Mouse (Mus musculus) frontal cortex, adult (tissue): ENCODE results near the gene Ephb2.

Experiments
- ATAC-seq: cut with Nextera tagmentation; 2 replicates; pipeline ENCODE4 v1.9.2; 2017; ENCODE audit warnings: mild to moderate bottlenecking, moderate library complexity, mixed read lengths; ENCODE audit not compliant: low TSS enrichment

The Ephb2 gene

GRCm38 (mm10) chr4:136836387-136836931, 671 bp upstream of the Ephb2 start:
- ATAC-seq = peak; percentile 41

DNA sequence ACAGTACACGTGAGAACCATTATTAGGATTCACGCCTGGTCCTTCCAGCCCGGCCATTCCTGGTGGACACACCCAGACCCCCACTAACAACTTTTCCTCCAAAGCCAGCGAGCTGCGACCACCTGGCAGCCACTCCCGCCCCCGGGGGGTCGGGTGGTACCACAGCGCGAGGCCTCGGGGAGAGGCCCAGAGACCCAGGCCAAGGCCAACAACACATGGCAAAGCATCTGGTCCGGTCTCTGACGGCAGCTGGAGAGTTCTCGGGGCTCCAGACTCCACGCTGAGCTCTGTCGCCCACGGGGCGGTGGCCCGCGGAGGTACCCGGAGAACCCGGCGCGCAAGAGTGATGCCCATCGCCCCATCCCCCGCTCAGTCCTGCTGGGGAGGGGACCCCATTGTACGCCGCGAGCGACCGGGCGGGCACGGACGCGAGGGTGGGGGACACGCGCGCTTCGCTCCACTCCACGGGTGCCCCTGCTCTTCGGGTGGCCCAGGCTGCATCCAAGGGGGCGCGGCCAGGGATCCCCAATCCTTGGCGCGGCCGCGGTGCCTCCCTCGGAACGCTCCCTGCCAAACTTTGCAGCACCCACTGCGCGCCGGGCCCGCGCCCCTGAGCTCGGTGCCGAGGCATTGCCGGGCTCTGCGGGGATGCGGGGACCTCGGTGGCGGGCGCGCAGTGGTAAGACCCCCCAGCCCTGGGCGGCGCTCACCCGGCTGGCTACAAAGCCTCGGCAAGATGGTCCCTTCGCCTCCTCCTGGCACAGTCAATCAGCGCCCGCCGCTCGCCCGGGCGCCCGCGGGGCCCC, 770 bp downstream of the Ephb2 start:
- ATAC-seq = peak; percentile 29; the same call in 1 of the 2 replicates

DNA sequence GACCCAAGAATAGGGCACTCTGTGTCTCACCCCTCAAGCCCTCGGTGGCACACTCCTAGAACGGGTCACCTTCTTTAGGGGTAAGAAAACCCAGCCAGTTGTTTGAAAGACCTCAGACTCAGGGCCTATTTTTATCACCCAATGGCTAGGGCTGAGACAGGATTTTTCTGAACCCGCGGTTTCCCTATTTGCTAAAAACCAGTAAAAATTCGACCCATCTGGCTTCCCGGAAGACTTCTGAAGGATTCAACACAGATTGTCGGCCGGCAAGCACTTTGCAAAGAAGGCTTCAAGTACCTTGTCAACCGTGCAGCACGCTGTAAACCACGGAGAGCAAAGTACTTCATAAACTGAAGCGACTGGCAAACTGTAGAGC, 1.4 kb downstream of the Ephb2 start:
- no peak for ATAC-seq

DNA sequence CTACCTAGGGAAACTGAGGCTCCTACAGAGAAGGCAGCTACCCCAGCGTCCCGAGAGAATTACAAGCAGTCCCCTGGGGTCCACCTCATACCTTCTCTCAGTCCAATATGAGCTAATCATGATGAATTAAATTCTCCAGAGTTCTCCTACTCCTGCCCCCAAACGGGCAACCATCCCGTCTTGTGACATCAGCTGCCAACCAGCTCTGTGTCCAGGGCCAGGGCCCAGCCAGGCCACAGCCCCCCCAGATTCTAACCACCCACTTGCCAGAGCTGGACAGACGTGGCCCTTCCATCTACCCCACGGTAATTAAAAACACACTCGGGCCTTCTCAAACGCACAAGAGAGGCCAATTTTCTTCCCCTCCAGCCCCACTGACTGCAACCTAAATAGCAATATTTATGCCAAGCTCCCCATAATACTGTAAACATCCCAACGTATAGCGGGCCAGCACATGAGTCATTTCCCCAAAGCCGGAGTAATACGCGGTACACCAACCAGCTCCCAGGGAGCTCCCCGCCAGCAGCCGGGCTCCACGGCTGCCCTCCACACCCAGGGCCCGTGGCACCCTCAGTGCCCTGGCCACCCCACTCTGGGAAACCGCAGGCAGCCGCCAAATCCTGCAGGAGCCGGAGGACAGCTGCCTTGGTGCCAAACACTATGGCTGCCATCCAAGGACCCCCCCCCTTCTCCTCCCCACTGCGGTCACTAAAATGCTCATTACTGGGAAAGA, 2.0 kb downstream of the Ephb2 start:
- ATAC-seq = no peak

- ATAC-seq = no peak
Measured at GRCm38 (mm10) chr4:136832559-136833232, 3.1 kb downstream of the Ephb2 start.

DNA sequence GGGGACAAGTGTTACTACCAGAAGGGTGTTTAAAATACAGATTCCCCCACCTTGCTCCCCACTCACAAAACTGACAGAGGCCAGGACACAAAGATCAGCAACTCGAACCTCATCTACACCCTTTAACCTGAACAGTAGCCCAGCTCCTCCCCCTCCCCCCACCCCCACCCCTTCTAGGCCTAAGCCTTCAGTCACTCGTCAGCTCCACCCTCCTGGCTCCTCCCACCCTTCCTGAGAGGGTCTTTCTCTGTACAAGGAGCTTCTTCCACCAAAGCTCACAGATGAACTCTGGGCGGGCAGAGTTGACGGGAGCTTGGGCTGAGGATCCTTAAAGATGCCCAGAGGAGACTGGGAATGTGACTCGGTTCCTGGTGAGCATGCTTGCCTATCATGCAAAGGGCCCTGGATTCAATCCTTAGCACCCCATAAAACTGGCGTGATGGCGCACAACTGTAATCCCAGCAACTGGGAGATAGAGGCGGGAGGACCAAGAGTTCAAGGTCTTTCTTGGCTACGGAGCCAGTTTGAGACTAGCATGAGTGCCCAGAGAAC, 5.4 kb downstream of the Ephb2 start:
- ATAC-seq = no peak

DNA sequence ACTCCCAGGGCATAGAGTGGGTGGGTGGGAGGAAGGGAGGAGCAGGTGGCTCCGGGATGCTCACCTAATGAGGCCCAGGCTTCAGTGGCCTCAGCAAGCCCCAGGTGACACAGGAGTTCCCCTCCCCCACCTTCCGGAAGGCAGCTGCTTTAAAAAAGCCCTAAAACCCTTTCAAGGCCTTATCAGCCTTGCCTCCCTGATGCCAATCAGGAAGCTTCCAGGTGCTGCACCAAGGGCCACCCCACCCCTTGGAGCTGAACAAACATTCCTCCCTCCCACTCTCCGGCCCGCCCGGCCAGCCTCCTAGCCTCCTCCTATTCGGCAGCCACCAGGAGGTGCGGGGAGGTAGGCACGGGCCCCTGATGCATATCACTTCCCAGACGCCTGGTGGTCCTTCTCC, 6.0 kb downstream of the Ephb2 start:
- ATAC-seq = no peak

GRCm38 (mm10) chr4:136828664-136829569, 6.9 kb downstream of the Ephb2 start:
- ATAC-seq = no peak

DNA sequence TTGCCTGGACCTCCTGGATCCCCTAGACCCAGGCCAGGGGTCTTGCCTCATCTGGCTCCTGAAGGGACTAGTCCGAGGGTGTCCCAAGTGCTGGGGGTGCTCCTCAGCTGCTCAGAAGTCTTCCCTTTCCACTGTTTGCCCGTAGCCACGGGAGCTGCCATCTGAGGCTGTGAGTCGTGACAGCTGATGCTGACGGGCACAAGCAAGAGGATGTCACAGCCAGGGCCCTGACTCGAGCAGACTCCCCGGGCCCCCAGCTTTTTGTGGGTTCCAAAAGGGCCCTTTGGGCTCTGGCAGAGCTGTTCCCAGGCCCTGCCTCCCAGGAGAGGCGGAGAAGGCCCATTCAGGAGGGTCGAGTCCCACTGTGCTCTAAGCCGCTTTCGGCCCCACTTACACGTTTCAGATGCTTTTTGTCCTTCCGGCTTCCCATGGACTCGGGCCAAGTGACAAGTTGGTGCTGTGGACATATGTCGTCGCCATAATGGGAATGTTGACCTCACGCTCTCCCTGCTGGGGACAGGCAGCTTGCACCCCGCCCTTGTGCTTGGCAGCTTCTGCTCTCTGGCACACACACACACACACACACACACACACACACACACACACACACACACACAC, 10.7 kb downstream of the Ephb2 start:
- ATAC-seq = no peak

DNA sequence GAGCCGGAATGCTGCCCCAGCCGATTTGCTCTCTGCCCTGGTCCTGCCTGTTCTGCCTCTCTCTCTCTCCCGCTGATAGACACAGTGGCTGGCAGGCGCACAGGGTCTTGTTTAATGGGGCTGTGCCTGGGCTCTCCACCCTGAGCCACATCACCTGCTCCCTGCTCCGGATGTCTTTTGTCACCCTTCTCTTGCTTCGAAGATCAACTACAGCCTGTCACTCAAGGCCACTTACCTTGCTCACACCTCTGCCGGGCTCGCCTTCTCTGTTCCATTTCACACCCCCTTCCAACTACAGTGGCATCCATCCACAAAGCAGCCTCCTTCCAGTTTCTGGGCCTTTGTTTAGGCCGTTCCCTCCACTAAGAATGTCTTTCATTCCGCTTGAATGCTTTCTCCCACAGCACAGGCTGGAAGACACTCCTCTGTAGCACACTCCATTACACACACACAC, 15.7 kb downstream of the Ephb2 start:
- no peak for ATAC-seq

DNA sequence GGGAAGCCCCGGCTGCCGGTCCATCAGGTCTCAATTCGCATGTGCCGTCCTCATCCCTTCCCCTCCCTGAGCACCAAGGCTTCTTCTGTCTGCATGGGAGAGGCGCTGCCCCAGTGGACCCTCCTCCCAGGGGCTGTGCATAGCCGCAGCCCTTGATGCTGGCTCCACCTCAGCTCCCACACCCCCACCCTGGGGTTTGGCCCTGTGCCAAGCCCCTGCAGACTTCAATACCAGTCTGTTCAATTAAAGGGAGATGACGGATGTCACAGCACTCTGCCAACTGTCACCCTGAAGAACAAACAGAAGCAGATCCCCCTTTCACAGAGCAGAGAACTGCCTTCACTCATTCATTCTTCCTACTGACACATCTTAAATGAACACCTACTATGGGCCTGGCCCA, 19.1 kb downstream of the Ephb2 start:
- no peak for ATAC-seq

DNA sequence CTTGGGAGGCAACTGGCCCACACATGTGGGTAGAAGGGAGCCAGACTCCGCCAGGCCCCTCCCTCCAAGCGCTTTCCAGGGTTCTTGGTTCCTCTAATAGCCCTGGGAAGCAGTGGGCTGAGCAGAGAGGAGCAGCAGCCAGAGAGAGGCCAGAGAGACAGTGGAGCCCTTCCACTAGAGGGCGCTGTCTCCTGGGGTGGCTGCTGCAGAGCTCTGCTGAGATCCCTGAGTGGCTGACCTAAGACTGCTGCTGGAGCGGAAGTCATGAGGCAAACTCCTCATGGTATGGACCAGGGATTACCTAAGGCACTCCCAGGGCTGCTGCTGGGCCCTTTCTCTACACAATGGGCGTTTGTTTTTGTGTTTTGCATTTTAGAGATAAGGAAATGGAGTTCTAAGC, 20.4 kb downstream of the Ephb2 start:
- ATAC-seq = 0 out of 2 replicates have a peak, but pooled peaks have one; percentile 52

- no peak for ATAC-seq
Measured at GRCm38 (mm10) chr4:136812543-136812942, 23.2 kb downstream of the Ephb2 start.

DNA sequence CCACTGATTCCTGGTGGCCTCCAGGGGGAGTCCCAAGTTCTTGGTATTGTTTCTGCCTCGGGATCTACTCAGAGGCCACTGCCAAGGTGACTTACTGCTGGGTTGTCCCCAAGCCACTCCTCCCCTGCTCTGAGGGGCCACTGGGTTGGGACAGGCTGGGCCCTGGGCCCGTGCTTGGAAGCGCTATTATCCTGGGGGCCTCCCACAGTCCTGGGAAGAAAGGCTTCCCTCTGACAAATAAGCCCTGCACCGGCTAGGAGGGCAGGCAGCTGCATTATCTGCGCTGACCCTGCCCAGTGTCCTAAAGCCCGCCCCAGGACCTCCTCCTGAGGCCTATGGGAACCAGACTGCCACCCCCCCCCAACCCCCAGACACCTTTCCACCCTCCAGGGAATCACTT, 24.2 kb downstream of the Ephb2 start:
- ATAC-seq = no peak

DNA sequence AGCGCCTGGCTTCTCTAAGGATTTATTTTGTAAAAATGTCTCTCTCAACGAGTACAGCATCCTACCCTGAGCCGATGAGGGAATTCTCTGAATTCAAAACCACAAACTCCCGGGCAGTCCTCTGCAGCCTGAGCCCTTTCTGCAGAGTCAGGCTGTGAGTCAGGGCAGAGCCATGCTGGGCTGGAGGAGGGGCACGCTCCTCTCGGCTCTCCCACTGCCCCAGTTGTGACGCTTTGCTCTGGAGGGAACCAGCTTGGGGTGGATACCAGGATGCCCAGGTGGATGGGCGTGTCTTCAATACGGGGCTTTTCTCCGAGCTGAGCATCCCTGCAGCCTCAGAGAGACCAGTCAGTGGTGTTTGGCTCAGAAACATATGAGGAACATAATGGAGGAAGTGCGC, 27.3 kb downstream of the Ephb2 start:
- no peak for ATAC-seq

DNA sequence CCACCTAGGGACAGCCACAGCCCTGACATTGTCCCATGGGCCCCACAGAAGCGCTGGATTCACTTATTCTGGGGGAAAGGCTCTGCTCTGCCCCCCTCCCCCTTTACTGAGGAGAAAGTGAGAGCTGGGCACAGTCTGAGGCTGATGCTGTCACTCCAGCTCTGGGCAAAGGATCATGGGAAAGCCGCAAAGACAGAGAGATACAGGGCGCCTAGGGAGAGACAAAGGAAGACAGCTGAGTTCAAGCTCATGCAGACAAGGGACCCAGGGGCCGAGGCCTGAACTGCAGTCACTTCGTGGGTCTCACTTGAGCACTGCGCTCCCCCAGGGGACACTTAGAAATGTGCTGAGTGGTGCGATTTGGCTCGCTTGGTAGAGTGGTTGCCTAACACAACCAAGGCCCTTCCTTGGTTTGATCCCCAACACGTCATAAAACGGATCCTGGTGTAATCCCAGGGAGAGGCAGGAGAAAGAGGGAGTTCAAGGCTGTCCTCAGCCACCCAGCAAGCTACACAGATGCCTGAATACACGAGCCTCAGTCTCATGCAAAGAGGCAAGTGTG, 28.3 kb downstream of the Ephb2 start:
- no peak for ATAC-seq

- ATAC-seq = no peak
Measured at GRCm38 (mm10) chr4:136806254-136806653, 29.5 kb downstream of the Ephb2 start.

DNA sequence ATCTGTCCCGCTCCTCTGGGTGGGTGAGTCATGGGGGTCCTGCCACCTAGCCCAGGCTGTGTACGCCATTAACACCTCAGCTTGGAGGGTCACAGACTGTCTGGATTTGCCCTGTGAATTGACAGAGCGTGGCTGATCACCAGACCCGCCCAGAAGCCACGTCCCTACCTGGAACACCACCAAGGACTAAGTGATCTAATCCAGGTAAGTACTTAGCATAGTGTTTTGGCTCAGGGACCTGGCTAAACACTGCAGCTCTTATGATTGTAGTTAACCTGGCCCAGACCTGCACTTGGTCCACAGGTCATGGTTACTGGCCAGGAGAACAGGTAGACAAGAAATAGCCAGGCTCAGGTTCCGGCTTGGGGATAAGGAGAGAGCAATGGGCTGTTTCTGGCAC, 31.4 kb downstream of the Ephb2 start:
- ATAC-seq = no peak

GRCm38 (mm10) chr4:136802446-136802845, 33.3 kb downstream of the Ephb2 start:
- ATAC-seq = no peak; the same call in 1 of the 2 replicates

- no peak for ATAC-seq
Measured at GRCm38 (mm10) chr4:136801944-136802343, 33.8 kb downstream of the Ephb2 start.
